Mouse (Mus musculus): Measurements from ENCODE around the gene Tcf7l1. TPM values are rescaled to one million over a fixed set of nuclear protein-coding genes. Genes with fewer than 3 reads are reported as not detected.
A peak's percentile ranks its signal among the peaks of the same experiment; 100 is the strongest.

Tcf7l1 gene
- polyA plus RNA-seq, 1 experiment from 2014 or later, result 5.2 TPM

DNA sequence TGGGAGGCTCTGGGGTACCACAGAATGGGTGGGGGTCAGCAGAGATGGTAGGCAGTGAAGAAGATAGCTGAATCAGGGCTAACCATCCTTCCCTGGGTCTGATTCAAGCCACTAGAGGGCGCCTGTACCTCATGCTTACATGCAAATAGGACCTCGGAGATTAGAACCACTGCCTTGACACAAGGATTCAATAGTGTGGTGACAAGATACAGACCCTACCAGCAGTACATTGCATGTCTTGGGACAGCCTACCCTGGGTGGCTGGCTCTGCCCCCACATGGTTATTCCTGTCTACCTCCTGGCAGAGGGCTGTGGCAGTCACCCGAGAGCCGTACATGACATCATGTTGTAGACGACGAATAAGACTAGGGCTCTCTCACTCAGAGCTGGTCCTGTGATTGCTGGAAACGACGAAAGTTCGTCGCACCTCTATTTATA lies 141.7 kb downstream of the Tcf7l1 start:
- H3K9ac ChIP-seq (replicated peaks; ENCODE audit: low read depth, low read length), result no peak overlapping the region
- H3K4me3 ChIP-seq (ENCODE audit: low read depth, low read length), result no peak overlapping the region
- H3K4me1 ChIP-seq (ENCODE audit: control insufficient read depth, insufficient read depth, low read length), result no peaks in the 10 kb centered on the region
- H3K27me3 ChIP-seq (ENCODE audit: control insufficient read depth, insufficient read depth, low read length), result no peaks in the 10 kb centered on the region
- WGBS, result 66% methylated on average over 10 of the region's 10 CpGs
- no peak overlapping the region for H3K4me2 ChIP-seq (ENCODE audit: low read depth, low read length)
- no peak overlapping the region for H3K27ac ChIP-seq (ENCODE audit: low read depth, low read length)
- H3K9me3 ChIP-seq (ENCODE audit: control insufficient read depth, low read length), result no peaks in the 10 kb centered on the region
- ATAC-seq (ENCODE audit: low read depth), result peak; percentile 75
- no peaks in the 10 kb centered on the region for H3K36me3 ChIP-seq (ENCODE audit: control insufficient read depth, insufficient read depth, low read length)

- Histone ChIP-seq H3K9ac (replicated peaks; ENCODE audit: low read depth, low read length) (no peak overlapping the region), H3K4me3 (ENCODE audit: low read depth, low read length) (no peak overlapping the region), H3K27me3 (ENCODE audit: control insufficient read depth, insufficient read depth, low read length) (no peaks in the 10 kb centered on the region), H3K27ac (ENCODE audit: low read depth, low read length) (no peak overlapping the region), H3K4me2 (ENCODE audit: low read depth, low read length) (no peak overlapping the region), H3K36me3 (ENCODE audit: control insufficient read depth, insufficient read depth, low read length) (no peaks in the 10 kb centered on the region), H3K9me3 (ENCODE audit: control insufficient read depth, low read length) (no peaks in the 10 kb centered on the region), H3K4me1 (ENCODE audit: control insufficient read depth, insufficient read depth, low read length) (no peaks in the 10 kb centered on the region)
- no peak; the same call in 1 of the 2 replicates for ATAC-seq (ENCODE audit: low read depth)
- WGBS, result 62% methylated on average over 7 of the region's 7 CpGs
Observed at GRCm38 (mm10) chr6:72645364-72645763, 143.7 kb downstream of the Tcf7l1 start.

DNA sequence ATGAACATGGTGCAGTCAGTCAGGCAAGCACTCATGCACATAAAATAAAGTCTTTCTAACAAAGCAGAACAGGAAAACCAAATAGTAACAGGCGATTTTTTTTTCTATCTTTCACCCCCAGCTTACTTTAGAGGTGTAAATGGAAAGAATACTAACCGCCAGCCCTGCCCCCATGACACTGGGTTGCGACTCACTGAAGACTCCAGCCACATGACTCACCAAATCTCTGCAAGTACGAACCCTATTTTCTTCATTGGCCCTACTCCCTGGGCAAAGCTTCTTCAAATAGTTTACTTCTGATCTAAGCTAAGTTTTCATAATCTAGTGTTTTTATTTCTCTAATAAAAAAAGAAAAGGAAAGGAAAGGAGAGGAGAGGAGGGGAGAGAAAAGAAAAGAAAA lies 144.5 kb downstream of the Tcf7l1 start:
- ATAC-seq (ENCODE audit: low read depth), result no peak
- no peaks in the 10 kb centered on the region for H3K27me3 ChIP-seq (ENCODE audit: control insufficient read depth, insufficient read depth, low read length)

DNA sequence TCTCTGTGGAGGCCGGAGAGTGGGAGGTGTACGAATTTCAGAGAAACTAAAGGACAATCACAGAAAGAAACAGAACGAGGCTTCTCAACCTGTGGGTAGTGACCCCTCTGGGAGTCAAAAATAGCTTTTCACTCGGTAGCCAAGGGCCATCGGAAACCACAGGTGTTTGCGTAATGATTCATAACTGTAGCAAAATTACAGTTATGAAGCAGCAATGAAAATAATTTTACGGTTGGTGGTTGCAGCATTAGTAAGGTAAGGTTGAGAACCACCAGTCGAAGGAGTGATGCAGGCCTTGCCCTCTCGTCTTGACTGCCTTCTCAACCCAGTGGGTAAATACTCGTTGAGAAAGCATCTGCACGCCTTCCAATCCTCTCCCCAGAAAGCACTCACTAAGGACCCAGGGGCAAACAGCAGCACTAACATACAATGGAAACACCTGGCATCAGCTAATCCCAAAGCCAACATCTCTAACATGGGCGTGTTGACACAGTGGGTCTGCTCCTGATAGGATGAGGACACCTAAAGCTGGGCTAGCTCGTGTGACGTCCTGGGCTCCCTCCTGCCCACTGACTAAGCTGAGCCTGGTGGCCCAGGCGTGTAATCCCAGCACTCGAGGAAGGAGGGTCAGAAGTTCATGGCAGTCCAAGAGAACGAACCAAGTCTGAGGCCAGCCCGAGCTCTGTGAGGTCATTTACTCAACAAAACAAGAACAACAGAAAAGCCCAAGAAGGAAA lies 147.7 kb downstream of the Tcf7l1 start:
- Histone ChIP-seq H3K27me3 (ENCODE audit: control insufficient read depth, insufficient read depth, low read length) (no peaks in the 10 kb centered on the region), H3K27ac (ENCODE audit: low read depth, low read length) (no peak overlapping the region), H3K4me2 (ENCODE audit: low read depth, low read length) (no peak overlapping the region), H3K9ac (replicated peaks; ENCODE audit: low read depth, low read length) (no peak overlapping the region), H3K9me3 (ENCODE audit: control insufficient read depth, low read length) (no peaks in the 10 kb centered on the region), H3K36me3 (ENCODE audit: control insufficient read depth, insufficient read depth, low read length) (no peaks in the 10 kb centered on the region), H3K4me1 (ENCODE audit: control insufficient read depth, insufficient read depth, low read length) (no peaks in the 10 kb centered on the region), H3K4me3 (ENCODE audit: low read depth, low read length) (no peak overlapping the region)
- 80% methylated on average over 18 of the region's 18 CpGs for WGBS
- ATAC-seq (ENCODE audit: low read depth), result no peak

More for the DNA sequence above, 144.5 kb downstream of the Tcf7l1 start:
- Histone ChIP-seq H3K27ac (ENCODE audit: low read depth, low read length) (no peak overlapping the region), H3K4me2 (ENCODE audit: low read depth, low read length) (no peak overlapping the region), H3K4me1 (ENCODE audit: control insufficient read depth, insufficient read depth, low read length) (no peaks in the 10 kb centered on the region), H3K9ac (replicated peaks; ENCODE audit: low read depth, low read length) (no peak overlapping the region), H3K36me3 (ENCODE audit: control insufficient read depth, insufficient read depth, low read length) (no peaks in the 10 kb centered on the region), H3K4me3 (ENCODE audit: low read depth, low read length) (no peak overlapping the region), H3K9me3 (ENCODE audit: control insufficient read depth, low read length) (no peaks in the 10 kb centered on the region)
- WGBS, result 81% methylated on average over 4 of the region's 4 CpGs

- no peak for ATAC-seq (ENCODE audit: low read depth)
- Histone ChIP-seq H3K4me3 (ENCODE audit: low read depth, low read length) (no peak overlapping the region), H3K9ac (replicated peaks; ENCODE audit: low read depth, low read length) (no peak overlapping the region), H3K9me3 (ENCODE audit: control insufficient read depth, low read length) (no peaks in the 10 kb centered on the region), H3K4me1 (ENCODE audit: control insufficient read depth, insufficient read depth, low read length) (no peaks in the 10 kb centered on the region), H3K4me2 (ENCODE audit: low read depth, low read length) (no peak overlapping the region), H3K27ac (ENCODE audit: low read depth, low read length) (no peak overlapping the region), H3K27me3 (ENCODE audit: control insufficient read depth, insufficient read depth, low read length) (no peaks in the 10 kb centered on the region), H3K36me3 (ENCODE audit: control insufficient read depth, insufficient read depth, low read length) (no peaks in the 10 kb centered on the region)
- 92% methylated on average over 3 of the region's 3 CpGs for WGBS
Observed at GRCm38 (mm10) chr6:72636940-72637339, 152.1 kb downstream of the Tcf7l1 start.

GRCm38 (mm10) chr6:72635760-72636431 lies 153.2 kb downstream of the Tcf7l1 start:
- Histone ChIP-seq H3K36me3 (ENCODE audit: control insufficient read depth, insufficient read depth, low read length) (no peaks in the 10 kb centered on the region), H3K4me1 (ENCODE audit: control insufficient read depth, insufficient read depth, low read length) (no peaks in the 10 kb centered on the region), H3K9ac (replicated peaks; ENCODE audit: low read depth, low read length) (no peak overlapping the region), H3K4me2 (ENCODE audit: low read depth, low read length) (no peak overlapping the region), H3K9me3 (ENCODE audit: control insufficient read depth, low read length) (no peaks in the 10 kb centered on the region), H3K27me3 (ENCODE audit: control insufficient read depth, insufficient read depth, low read length) (no peaks in the 10 kb centered on the region), H3K4me3 (ENCODE audit: low read depth, low read length) (no peak overlapping the region), H3K27ac (ENCODE audit: low read depth, low read length) (no peak overlapping the region)
- ATAC-seq (ENCODE audit: low read depth), result peak; percentile 47; the same call in 1 of the 2 replicates
- 51% methylated on average over 12 of the region's 12 CpGs for WGBS

DNA sequence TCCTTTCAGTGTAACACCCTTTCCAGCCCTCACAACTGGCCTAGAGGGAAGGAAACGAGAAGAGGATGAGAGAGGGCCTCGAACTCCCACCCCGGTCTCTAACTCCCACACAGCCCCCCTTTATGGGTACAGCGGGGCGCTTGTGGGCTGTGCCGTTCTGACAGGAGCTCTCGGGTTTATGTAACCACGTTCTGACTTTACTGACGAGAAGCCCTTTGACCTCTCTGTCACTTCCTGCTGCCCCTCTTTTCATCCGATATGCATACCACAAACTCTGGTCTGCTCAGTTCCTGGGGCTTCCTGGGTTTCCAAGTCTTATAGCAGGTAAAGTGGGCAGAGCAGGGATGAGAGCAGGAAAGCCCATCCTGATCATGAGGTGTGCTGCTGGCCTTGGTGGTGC lies 154.7 kb downstream of the Tcf7l1 start:
- Histone ChIP-seq H3K27ac (ENCODE audit: low read depth, low read length) (no peak overlapping the region), H3K4me1 (ENCODE audit: control insufficient read depth, insufficient read depth, low read length) (no peaks in the 10 kb centered on the region), H3K9me3 (ENCODE audit: control insufficient read depth, low read length) (no peaks in the 10 kb centered on the region), H3K36me3 (ENCODE audit: control insufficient read depth, insufficient read depth, low read length) (no peaks in the 10 kb centered on the region), H3K9ac (replicated peaks; ENCODE audit: low read depth, low read length) (no peak overlapping the region), H3K4me2 (ENCODE audit: low read depth, low read length) (no peak overlapping the region), H3K27me3 (ENCODE audit: control insufficient read depth, insufficient read depth, low read length) (no peaks in the 10 kb centered on the region), H3K4me3 (ENCODE audit: low read depth, low read length) (no peak overlapping the region)
- 79% methylated on average over 10 of the region's 10 CpGs for WGBS
- ATAC-seq (ENCODE audit: low read depth), result no peak

DNA sequence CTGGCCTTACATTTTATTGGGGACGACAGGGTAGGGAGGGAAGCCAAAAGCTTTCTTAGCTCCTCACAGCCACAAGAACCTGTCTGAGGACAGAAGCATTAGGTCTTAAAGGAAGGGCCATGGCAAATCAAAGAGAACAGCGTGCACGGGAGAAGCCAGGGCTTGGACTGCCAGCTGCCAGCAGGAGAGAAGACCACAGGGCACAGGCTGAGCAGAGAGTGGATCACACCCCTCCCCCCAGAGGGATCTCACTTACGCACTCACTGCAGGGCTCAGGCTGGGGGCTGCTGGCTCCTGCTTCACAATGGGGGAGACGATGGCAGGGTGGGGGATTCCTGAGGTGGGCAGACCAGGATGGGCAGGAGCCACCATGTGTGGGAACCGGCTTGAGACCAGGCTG lies 157.4 kb downstream of the Tcf7l1 start:
- no peak overlapping the region for H3K4me3 ChIP-seq (ENCODE audit: low read depth, low read length)
- no peak for ATAC-seq (ENCODE audit: low read depth)
- H3K9ac ChIP-seq (replicated peaks; ENCODE audit: low read depth, low read length), result no peak overlapping the region
- H3K27me3 ChIP-seq (ENCODE audit: control insufficient read depth, insufficient read depth, low read length), result no peaks in the 10 kb centered on the region
- H3K4me2 ChIP-seq (ENCODE audit: low read depth, low read length), result no peak overlapping the region
- no peak overlapping the region for H3K27ac ChIP-seq (ENCODE audit: low read depth, low read length)
- no peaks in the 10 kb centered on the region for H3K4me1 ChIP-seq (ENCODE audit: control insufficient read depth, insufficient read depth, low read length)
- no peaks in the 10 kb centered on the region for H3K9me3 ChIP-seq (ENCODE audit: control insufficient read depth, low read length)
- 69% methylated on average over 6 of the region's 6 CpGs for WGBS
- H3K36me3 ChIP-seq (ENCODE audit: control insufficient read depth, insufficient read depth, low read length), result 0 out of 2 replicates have a peak, but pooled peaks cover 3% of the 10 kb centered on the region

DNA sequence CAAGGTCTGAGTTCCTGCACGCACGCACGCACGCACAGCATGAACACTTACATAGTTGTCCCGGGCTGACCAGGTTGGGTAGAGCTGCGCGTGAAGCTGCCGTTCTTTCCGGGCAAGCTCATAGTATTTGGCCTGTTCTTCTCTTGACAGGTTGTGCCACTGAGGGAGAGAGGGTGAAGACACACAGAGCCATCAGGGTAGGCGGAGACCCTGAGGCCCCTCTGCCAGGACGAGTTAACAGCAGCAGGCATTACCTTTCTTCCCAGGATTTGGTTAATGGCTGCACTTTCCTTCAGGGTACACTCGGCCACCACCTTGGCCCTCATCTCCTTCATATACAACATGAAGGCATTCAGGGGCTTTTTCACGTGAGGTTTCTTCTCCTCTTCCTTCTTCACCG lies 158.1 kb downstream of the Tcf7l1 start:
- WGBS, result 91% methylated on average over 14 of the region's 14 CpGs

More for the DNA sequence above, 158.1 kb downstream of the Tcf7l1 start:
- Histone ChIP-seq H3K27ac (ENCODE audit: low read depth, low read length) (no peak overlapping the region), H3K9me3 (ENCODE audit: control insufficient read depth, low read length) (no peaks in the 10 kb centered on the region), H3K9ac (replicated peaks; ENCODE audit: low read depth, low read length) (no peak overlapping the region), H3K4me1 (ENCODE audit: control insufficient read depth, insufficient read depth, low read length) (no peaks in the 10 kb centered on the region), H3K36me3 (ENCODE audit: control insufficient read depth, insufficient read depth, low read length) (0 out of 2 replicates have a peak, but pooled peaks cover 3% of the 10 kb centered on the region), H3K27me3 (ENCODE audit: control insufficient read depth, insufficient read depth, low read length) (no peaks in the 10 kb centered on the region), H3K4me3 (ENCODE audit: low read depth, low read length) (no peak overlapping the region), H3K4me2 (ENCODE audit: low read depth, low read length) (no peak overlapping the region)
- ATAC-seq (ENCODE audit: low read depth), result no peak
